Mouse (Mus musculus): Measurements from ENCODE around the gene Styx.

DNA sequence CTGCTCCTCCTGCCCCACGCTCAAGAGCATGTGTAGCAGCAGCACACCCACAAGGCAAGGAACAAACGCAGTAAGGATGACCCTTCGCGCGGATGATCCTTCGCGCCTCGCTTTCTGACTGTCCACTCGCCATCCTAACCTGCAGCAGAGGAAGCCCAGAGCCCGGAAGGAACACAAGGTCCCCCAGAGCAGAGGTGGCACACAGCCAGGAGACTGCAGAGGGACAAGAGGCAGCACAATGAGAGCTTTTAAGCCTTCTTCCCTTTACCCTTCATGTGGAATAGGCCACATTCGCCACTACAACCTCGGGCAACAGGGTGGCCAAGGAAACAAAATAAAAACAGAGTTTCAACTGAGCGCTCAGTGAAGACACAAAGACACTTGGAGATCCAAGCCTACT lies 41.2 kb upstream of the Styx start:
- TF ChIP-seq POLR2A (IDR thresholded peaks at IDR 0.05; ENCODE audit: low read depth, low read length) (no peak), CTCF (IDR thresholded peaks at IDR 0.05; ENCODE audit: extremely low read depth, insufficient read length, insufficient replicate concordance, low read depth, low read length) (no peak)
